Mouse (Mus musculus): ENCODE data around the gene Copz1. TPM values are rescaled to one million over a fixed set of nuclear protein-coding genes. Genes with fewer than 3 reads are reported as not detected.
A peak's percentile ranks its signal among the peaks of the same experiment; 100 is the strongest.

Gene Copz1
- polyA plus RNA-seq, 1 experiment from 2014 or later = 172 TPM

- Histone ChIP-seq H3K4me3 (ENCODE audit: control insufficient read depth in 1 of 2, insufficient read depth in 1 of 2, low read depth in 1 of 2, low read length in 2 of 2) (peak overlapping the region; percentile 56 to 72), H3K27me3 (ENCODE audit: control insufficient read depth, insufficient read depth, low read length) (no peaks in the 10 kb centered on the region), H3K4me2 (ENCODE audit: low read length) (peak overlapping the region; percentile 94), H3K36me3 (ENCODE audit: control insufficient read depth, insufficient read depth, low read length) (peaks cover 15% of the 10 kb centered on the region), H3K9ac (ENCODE audit: low read length) (peak overlapping the region; percentile 82), H3K4me1 (ENCODE audit: control insufficient read depth in 2 of 2, insufficient read depth in 2 of 2, low read length in 2 of 2) (peaks cover 19 to 32% of the 10 kb centered on the region in 2 experiments), H3K9me3 (ENCODE audit: control insufficient read depth, low read length) (no peaks in the 10 kb centered on the region), H3K27ac (replicated peaks in 1 of 2; ENCODE audit: control insufficient read depth in 1 of 2, insufficient read depth in 1 of 2, low read depth in 2 of 2, low read length in 2 of 2) (0 out of 4 replicates have a peak overlapping the region, but pooled peaks of 1 of the 2 experiments have one; percentile 82)
- no peak for ATAC-seq (ENCODE audit: insufficient number of reproducible peaks, insufficient read depth, low FRiP score, low read depth)
- WGBS = 69% methylated on average over 4 of the region's 4 CpGs
Observed at GRCm38 (mm10) chr15:103322396-103322795, 49.9 kb downstream of the Copz1 start.

GRCm38 (mm10) chr15:103323070-103323454, 50.5 kb downstream of the Copz1 start:
- Histone ChIP-seq H3K4me1 (ENCODE audit: control insufficient read depth in 2 of 2, insufficient read depth in 2 of 2, low read length in 2 of 2) (peaks cover 17 to 32% of the 10 kb centered on the region in 2 experiments), H3K9me3 (ENCODE audit: control insufficient read depth, low read length) (no peaks in the 10 kb centered on the region), H3K9ac (ENCODE audit: low read length) (peak overlapping the region; percentile 82), H3K4me2 (ENCODE audit: low read length) (peak overlapping the region; percentile 94), H3K27ac (replicated peaks in 1 of 2; ENCODE audit: control insufficient read depth in 1 of 2, insufficient read depth in 1 of 2, low read depth in 2 of 2, low read length in 2 of 2) (peak overlapping the region in 1 of 2 experiments; percentile 82; a peak in 1 of 4 replicates), H3K4me3 (ENCODE audit: control insufficient read depth in 1 of 2, insufficient read depth in 1 of 2, low read depth in 1 of 2, low read length in 2 of 2) (peak overlapping the region; percentile 56 to 72), H3K36me3 (ENCODE audit: control insufficient read depth, insufficient read depth, low read length) (peaks cover 9% of the 10 kb centered on the region), H3K27me3 (ENCODE audit: control insufficient read depth, insufficient read depth, low read length) (no peaks in the 10 kb centered on the region)
- peak; percentile 50; the same call in 1 of the 2 replicates for ATAC-seq (ENCODE audit: insufficient number of reproducible peaks, insufficient read depth, low FRiP score, low read depth)
- WGBS = 3% methylated on average over 22 of the region's 26 CpGs

- H3K4me2 ChIP-seq (ENCODE audit: low read length) = peak overlapping the region; percentile 94
- no peaks in the 10 kb centered on the region for H3K9me3 ChIP-seq (ENCODE audit: control insufficient read depth, low read length)
- no peaks in the 10 kb centered on the region for H3K27me3 ChIP-seq (ENCODE audit: control insufficient read depth, insufficient read depth, low read length)
- H3K4me1 ChIP-seq (ENCODE audit: control insufficient read depth in 2 of 2, insufficient read depth in 2 of 2, low read length in 2 of 2) = peaks cover 17 to 32% of the 10 kb centered on the region in 2 experiments
- WGBS = 2% methylated on average over 40 of the region's 40 CpGs
- H3K36me3 ChIP-seq (ENCODE audit: control insufficient read depth, insufficient read depth, low read length) = peaks cover 7% of the 10 kb centered on the region; the same call in 1 of the 2 replicates
- H3K9ac ChIP-seq (ENCODE audit: low read length) = peak overlapping the region; percentile 82
- peak overlapping the region; percentile 56 to 72 for H3K4me3 ChIP-seq (ENCODE audit: control insufficient read depth in 1 of 2, insufficient read depth in 1 of 2, low read depth in 1 of 2, low read length in 2 of 2)
- ATAC-seq (ENCODE audit: insufficient number of reproducible peaks, insufficient read depth, low FRiP score, low read depth) = peak; percentile 94
- H3K27ac ChIP-seq (replicated peaks in 1 of 2; ENCODE audit: control insufficient read depth in 1 of 2, insufficient read depth in 1 of 2, low read depth in 2 of 2, low read length in 2 of 2) = peak overlapping the region; percentile 82 to 83
Observed at GRCm38 (mm10) chr15:103323455-103324247, 51.1 kb downstream of the Copz1 start.

- Histone ChIP-seq H3K27me3 (ENCODE audit: control insufficient read depth, insufficient read depth, low read length) (peaks cover 10% of the 10 kb centered on the region), H3K9me3 (ENCODE audit: control insufficient read depth, low read length) (no peaks in the 10 kb centered on the region), H3K4me3 (ENCODE audit: control insufficient read depth in 1 of 2, insufficient read depth in 1 of 2, low read depth in 1 of 2, low read length in 2 of 2) (no peak overlapping the region), H3K9ac (ENCODE audit: low read length) (no peak overlapping the region), H3K27ac (replicated peaks in 1 of 2; ENCODE audit: control insufficient read depth in 1 of 2, insufficient read depth in 1 of 2, low read depth in 2 of 2, low read length in 2 of 2) (no peak overlapping the region), H3K36me3 (ENCODE audit: control insufficient read depth, insufficient read depth, low read length) (no peaks in the 10 kb centered on the region), H3K4me2 (ENCODE audit: low read length) (no peak overlapping the region), H3K4me1 (ENCODE audit: control insufficient read depth in 2 of 2, insufficient read depth in 2 of 2, low read length in 2 of 2) (peaks cover 2 to 6% of the 10 kb centered on the region in 2 experiments; a peak in 1 of 4 replicates)
- ATAC-seq (ENCODE audit: insufficient number of reproducible peaks, insufficient read depth, low FRiP score, low read depth) = no peak
- 59% methylated on average over 5 of the region's 5 CpGs for WGBS
Observed at GRCm38 (mm10) chr15:103333081-103333615, 60.6 kb downstream of the Copz1 start.

- Histone ChIP-seq H3K9me3 (ENCODE audit: control insufficient read depth, low read length) (no peaks in the 10 kb centered on the region), H3K27me3 (ENCODE audit: control insufficient read depth, insufficient read depth, low read length) (peaks cover 16% of the 10 kb centered on the region), H3K4me1 (ENCODE audit: control insufficient read depth in 2 of 2, insufficient read depth in 2 of 2, low read length in 2 of 2) (peaks cover 2 to 6% of the 10 kb centered on the region in 2 experiments; a peak in 1 of 4 replicates), H3K4me2 (ENCODE audit: low read length) (no peak overlapping the region), H3K9ac (ENCODE audit: low read length) (no peak overlapping the region), H3K36me3 (ENCODE audit: control insufficient read depth, insufficient read depth, low read length) (no peaks in the 10 kb centered on the region), H3K27ac (replicated peaks in 1 of 2; ENCODE audit: control insufficient read depth in 1 of 2, insufficient read depth in 1 of 2, low read depth in 2 of 2, low read length in 2 of 2) (no peak overlapping the region), H3K4me3 (ENCODE audit: control insufficient read depth in 1 of 2, insufficient read depth in 1 of 2, low read depth in 1 of 2, low read length in 2 of 2) (no peak overlapping the region)
- WGBS = 72% methylated on average over 5 of the region's 5 CpGs
- ATAC-seq (ENCODE audit: insufficient number of reproducible peaks, insufficient read depth, low FRiP score, low read depth) = no peak
Observed at GRCm38 (mm10) chr15:103333738-103334137, 61.2 kb downstream of the Copz1 start.

- no peak overlapping the region for H3K4me3 ChIP-seq (ENCODE audit: control insufficient read depth in 1 of 2, insufficient read depth in 1 of 2, low read depth in 1 of 2, low read length in 2 of 2)
- H3K9me3 ChIP-seq (ENCODE audit: control insufficient read depth, low read length) = no peaks in the 10 kb centered on the region
- no peak overlapping the region for H3K9ac ChIP-seq (ENCODE audit: low read length)
- no peak for ATAC-seq (ENCODE audit: insufficient number of reproducible peaks, insufficient read depth, low FRiP score, low read depth)
- no peak overlapping the region for H3K4me2 ChIP-seq (ENCODE audit: low read length)
- H3K4me1 ChIP-seq (ENCODE audit: control insufficient read depth in 2 of 2, insufficient read depth in 2 of 2, low read length in 2 of 2) = peaks cover 2 to 6% of the 10 kb centered on the region in 2 experiments; a peak in 1 of 4 replicates
- peaks cover 21% of the 10 kb centered on the region for H3K27me3 ChIP-seq (ENCODE audit: control insufficient read depth, insufficient read depth, low read length)
- H3K36me3 ChIP-seq (ENCODE audit: control insufficient read depth, insufficient read depth, low read length) = no peaks in the 10 kb centered on the region
- no peak overlapping the region for H3K27ac ChIP-seq (replicated peaks in 1 of 2; ENCODE audit: control insufficient read depth in 1 of 2, insufficient read depth in 1 of 2, low read depth in 2 of 2, low read length in 2 of 2)
- WGBS = 33% methylated on average over 2 of the region's 2 CpGs
Observed at GRCm38 (mm10) chr15:103334194-103334593, 61.7 kb downstream of the Copz1 start.

GRCm38 (mm10) chr15:103335040-103335439, 62.5 kb downstream of the Copz1 start:
- peaks cover 5 to 14% of the 10 kb centered on the region in 2 experiments; a peak in 2 of 4 replicates for H3K4me1 ChIP-seq (ENCODE audit: control insufficient read depth in 2 of 2, insufficient read depth in 2 of 2, low read length in 2 of 2)
- no peak overlapping the region for H3K4me2 ChIP-seq (ENCODE audit: low read length)
- no peak for ATAC-seq (ENCODE audit: insufficient number of reproducible peaks, insufficient read depth, low FRiP score, low read depth)
- H3K9me3 ChIP-seq (ENCODE audit: control insufficient read depth, low read length) = no peaks in the 10 kb centered on the region
- no peak overlapping the region for H3K4me3 ChIP-seq (ENCODE audit: control insufficient read depth in 1 of 2, insufficient read depth in 1 of 2, low read depth in 1 of 2, low read length in 2 of 2)
- WGBS = 51% methylated on average over 3 of the region's 3 CpGs
- H3K9ac ChIP-seq (ENCODE audit: low read length) = no peak overlapping the region
- H3K27me3 ChIP-seq (ENCODE audit: control insufficient read depth, insufficient read depth, low read length) = peaks cover 29% of the 10 kb centered on the region
- H3K27ac ChIP-seq (replicated peaks in 1 of 2; ENCODE audit: control insufficient read depth in 1 of 2, insufficient read depth in 1 of 2, low read depth in 2 of 2, low read length in 2 of 2) = no peak overlapping the region
- H3K36me3 ChIP-seq (ENCODE audit: control insufficient read depth, insufficient read depth, low read length) = no peaks in the 10 kb centered on the region
